Mouse (Mus musculus) skeletal muscle tissue, adult 2 months (tissue): ENCODE data around the gene Casc4.
A peak's percentile ranks its signal among the peaks of the same experiment; 100 is the strongest.
"Not testable (repeated sequence)": the region's sequence is repeated elsewhere in the genome, so short reads cannot be mapped to it uniquely, and the experiment has no call there.

Source experiments
- DNase-seq: peaks from one replicate; pipeline ENCODE4 v3.0.0-alpha.2; 2012; ENCODE audit warnings: low read depth, low spot score

The Casc4 gene

GRCm38 (mm10) chr2:121916047-121916970 is 49.5 kb downstream of the Casc4 start:
- DNase-seq, result no peak

GRCm38 (mm10) chr2:121937624-121938023 is 70.9 kb downstream of the Casc4 start:
- DNase-seq, result not testable (repeated sequence)

GRCm38 (mm10) chr2:121943364-121943763 is 76.6 kb downstream of the Casc4 start:
- DNase-seq, result no peak

GRCm38 (mm10) chr2:121954971-121955656 is 88.3 kb downstream of the Casc4 start:
- no peak for DNase-seq

GRCm38 (mm10) chr2:121955765-121956223 is 89.0 kb downstream of the Casc4 start, which contains the start of the genes Ctdspl2 and Mageb3:
Ctdspl2 (plus strand) TSS chr2:121956001.
Mageb3 (minus strand) TSS chr2:121956092.
- peak; percentile 90 for DNase-seq

- DNase-seq, result peak; percentile 89
Observed at GRCm38 (mm10) chr2:121956224-121957018, 89.7 kb downstream of the Casc4 start.

GRCm38 (mm10) chr2:121957216-121957792 is 90.5 kb downstream of the Casc4 start:
- no peak for DNase-seq
